Mouse (Mus musculus) thymus, adult 2 months (tissue): ENCODE results near the gene Gpc6.

Experiments used
- CTCF ChIP-seq: fragments of 200-500 bp; IDR thresholded peaks from 2 replicates; pipeline ENCODE4 v1.5.1; 2012; ENCODE audit warnings: mild to moderate bottlenecking, control low read depth, low read length, moderate library complexity, borderline replicate concordance; ENCODE audit not compliant: control insufficient read depth, poor library complexity, insufficient read depth; ENCODE audit errors: extremely low read depth
- POLR2A ChIP-seq: fragments of 200-500 bp; IDR thresholded peaks from 2 replicates; pipeline ENCODE4 v1.6.1; 2012; ENCODE audit warnings: mild to moderate bottlenecking, low read length, control low read depth, moderate library complexity; ENCODE audit not compliant: control insufficient read depth, poor library complexity, insufficient read depth; ENCODE audit errors: extremely low read depth

DNA sequence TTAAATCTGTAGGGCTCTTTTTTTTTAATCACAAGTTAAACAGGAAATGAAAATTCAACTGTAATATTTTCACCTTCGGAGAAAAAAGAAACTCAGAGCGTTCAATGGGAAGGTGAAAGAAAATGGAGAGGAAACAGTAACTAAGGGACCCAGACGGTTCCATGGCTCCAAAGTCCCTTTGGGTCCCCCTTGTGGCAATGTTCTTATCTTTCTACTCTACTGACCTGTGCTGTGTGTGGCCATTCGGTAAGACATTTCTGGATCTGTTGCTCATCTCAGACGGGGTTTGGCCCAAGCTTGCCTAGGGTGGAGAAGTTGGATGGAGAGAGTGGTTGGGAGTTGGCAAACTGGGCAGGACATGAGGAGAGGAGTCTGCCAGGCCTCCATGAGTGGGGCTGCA is 1026.6 kb downstream of the Gpc6 start:
- TF ChIP-seq POLR2A, result no peak
- no peak for TF ChIP-seq CTCF
